Mouse (Mus musculus): ENCODE measurements around the gene Dido1. TPM values are rescaled to one million over a fixed set of nuclear protein-coding genes. Genes with fewer than 3 reads are reported as not detected.
"Not testable (repeated sequence)": the region's sequence is repeated elsewhere in the genome, so short reads cannot be mapped to it uniquely, and the experiment has no call there.

The Dido1 gene
- polyA plus RNA-seq, 1 experiment from 2014 or later: 31.9 TPM

DNA sequence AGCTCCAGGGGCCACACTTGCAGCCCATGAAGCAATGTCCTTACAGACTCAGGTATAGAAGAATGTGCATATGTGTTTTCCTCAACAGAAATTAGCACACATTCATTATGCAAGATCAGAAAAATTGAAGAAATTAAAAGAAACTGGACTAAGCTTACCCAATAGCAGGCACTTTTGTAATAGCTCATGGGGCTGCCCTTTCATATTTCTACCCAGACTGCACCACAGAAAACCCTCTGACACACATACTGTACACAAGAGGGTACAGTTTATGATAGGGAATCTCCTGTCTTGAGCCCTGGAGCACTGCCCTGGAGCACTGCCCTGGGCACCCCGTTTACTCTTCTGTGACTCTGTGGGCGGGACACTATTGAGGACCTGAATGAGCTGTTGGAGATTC, 28.2 kb upstream of the Dido1 start:
- no peaks in the 10 kb centered on the region for H3K36me3 ChIP-seq
- H3K27me3 ChIP-seq (ENCODE audit: insufficient read depth, poor library complexity, severe bottlenecking): no peaks in the 10 kb centered on the region
- 78% methylated on average over 2 of the region's 2 CpGs for WGBS
- no peak overlapping the region for H3K27ac ChIP-seq
- H3K9me3 ChIP-seq: no peaks in the 10 kb centered on the region
- DNase-seq (ENCODE audit: low spot score): no peak
- no peak overlapping the region for H3K4me3 ChIP-seq
- no peaks in the 10 kb centered on the region for H3K4me1 ChIP-seq (replicated peaks)

DNA sequence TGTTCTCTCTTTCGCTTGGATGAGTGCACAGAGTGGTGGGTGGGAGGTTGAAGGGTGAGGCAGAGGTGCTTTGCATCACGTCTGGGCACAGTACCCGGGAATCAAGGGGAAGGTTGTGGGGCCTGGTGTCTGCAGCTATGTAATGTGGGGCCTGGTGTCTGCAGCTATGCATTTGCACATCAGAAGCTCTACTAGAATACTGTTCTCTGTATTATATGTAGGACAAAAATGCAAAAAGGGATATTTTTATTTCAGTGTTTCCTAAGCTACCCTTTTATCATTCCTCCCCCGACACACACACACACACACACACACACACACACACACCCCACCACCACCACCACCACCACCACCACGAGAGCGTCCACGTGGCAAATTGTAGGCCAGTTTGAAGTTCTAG, 25.4 kb upstream of the Dido1 start:
- no peak for DNase-seq (ENCODE audit: low spot score)
- H3K4me3 ChIP-seq: no peak overlapping the region
- H3K4me1 ChIP-seq (replicated peaks): no peaks in the 10 kb centered on the region
- WGBS: 80% methylated on average over 7 of the region's 7 CpGs
- H3K9me3 ChIP-seq: no peaks in the 10 kb centered on the region
- no peaks in the 10 kb centered on the region for H3K27me3 ChIP-seq (ENCODE audit: insufficient read depth, poor library complexity, severe bottlenecking)
- no peak overlapping the region for H3K27ac ChIP-seq
- no peaks in the 10 kb centered on the region for H3K36me3 ChIP-seq

DNA sequence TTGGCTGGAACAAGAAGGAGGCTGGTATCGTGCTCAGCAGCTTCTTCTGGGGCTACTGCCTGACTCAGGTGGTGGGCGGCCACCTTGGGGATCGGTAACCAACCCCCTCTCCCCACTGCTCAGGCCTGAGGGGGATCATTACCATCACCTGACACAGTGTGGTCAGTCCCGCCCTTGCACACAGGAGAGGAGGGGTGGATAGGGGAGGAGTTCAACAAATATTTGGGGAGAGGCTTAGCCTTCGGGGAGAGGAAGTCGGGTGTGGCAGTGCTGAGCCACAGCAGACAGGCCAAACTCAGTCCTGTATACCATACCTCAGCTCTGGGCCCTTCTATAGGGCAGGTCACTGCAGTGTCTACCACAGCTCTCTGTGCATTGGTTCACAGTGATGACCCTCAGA, 22.2 kb upstream of the Dido1 start:
- no peaks in the 10 kb centered on the region for H3K36me3 ChIP-seq
- no peaks in the 10 kb centered on the region for H3K9me3 ChIP-seq
- no peaks in the 10 kb centered on the region for H3K27me3 ChIP-seq (ENCODE audit: insufficient read depth, poor library complexity, severe bottlenecking)
- 76% methylated on average over 6 of the region's 6 CpGs for WGBS
- H3K4me3 ChIP-seq: no peak overlapping the region
- DNase-seq (ENCODE audit: low spot score): no peak
- H3K27ac ChIP-seq: no peak overlapping the region
- peaks cover 14% of the 10 kb centered on the region; the same call in 1 of the 2 replicates for H3K4me1 ChIP-seq (replicated peaks)

DNA sequence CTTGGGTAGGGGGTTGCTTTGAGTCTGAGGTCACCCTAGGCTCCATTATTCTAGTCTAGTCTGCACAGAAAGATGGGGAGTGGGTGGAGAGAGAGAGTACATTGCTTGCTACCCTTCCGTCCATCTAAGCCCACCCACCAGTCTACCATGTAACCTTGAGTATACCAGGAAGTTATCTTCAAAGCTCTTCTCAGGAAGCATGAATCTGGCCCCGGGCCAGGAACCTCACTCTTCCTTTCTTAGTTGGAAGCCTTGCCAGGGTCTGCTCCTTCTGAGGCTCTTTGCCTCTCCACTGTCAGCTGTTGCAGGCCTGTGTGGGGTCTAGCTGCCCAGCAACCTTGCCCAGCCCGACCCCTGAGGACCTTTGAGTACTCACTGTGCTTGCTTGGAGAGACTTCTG, 21.2 kb upstream of the Dido1 start:
- 85% methylated on average over 3 of the region's 3 CpGs for WGBS
- Histone ChIP-seq H3K27ac (no peak overlapping the region), H3K27me3 (ENCODE audit: insufficient read depth, poor library complexity, severe bottlenecking) (no peaks in the 10 kb centered on the region), H3K4me1 (replicated peaks) (peaks cover 14% of the 10 kb centered on the region; the same call in 1 of the 2 replicates), H3K9me3 (no peaks in the 10 kb centered on the region), H3K36me3 (no peaks in the 10 kb centered on the region), H3K4me3 (no peak overlapping the region)
- no peak for DNase-seq (ENCODE audit: low spot score)

DNA sequence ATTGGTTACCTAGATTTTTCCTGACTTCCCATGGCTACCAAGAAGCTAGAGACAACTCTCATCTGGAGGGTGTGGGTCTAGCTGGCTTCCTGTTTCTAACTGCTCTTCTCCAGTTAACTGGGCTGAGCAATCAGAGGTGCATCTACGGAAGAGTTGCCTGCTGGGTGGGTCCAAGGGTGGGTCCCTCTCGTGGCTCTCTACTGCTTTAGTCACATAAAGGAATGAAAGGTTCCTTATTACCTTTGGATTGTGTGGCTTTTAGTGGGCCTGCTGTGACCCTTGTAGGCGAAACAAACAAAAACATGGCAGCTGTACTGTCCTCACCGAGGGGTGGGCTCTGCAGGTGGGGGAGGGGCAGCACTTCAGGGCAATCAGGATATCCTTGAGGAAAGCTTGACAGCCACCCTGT, 17.8 kb upstream of the Dido1 start:
- DNase-seq (ENCODE audit: low spot score): no peak
- Histone ChIP-seq H3K27ac (no peak overlapping the region), H3K4me1 (replicated peaks) (peaks cover 26% of the 10 kb centered on the region), H3K36me3 (peaks cover 16% of the 10 kb centered on the region), H3K4me3 (no peak overlapping the region), H3K9me3 (no peaks in the 10 kb centered on the region), H3K27me3 (ENCODE audit: insufficient read depth, poor library complexity, severe bottlenecking) (0 out of 2 replicates have a peak, but pooled peaks cover 4% of the 10 kb centered on the region)
- WGBS: 59% methylated on average over 4 of the region's 4 CpGs

DNA sequence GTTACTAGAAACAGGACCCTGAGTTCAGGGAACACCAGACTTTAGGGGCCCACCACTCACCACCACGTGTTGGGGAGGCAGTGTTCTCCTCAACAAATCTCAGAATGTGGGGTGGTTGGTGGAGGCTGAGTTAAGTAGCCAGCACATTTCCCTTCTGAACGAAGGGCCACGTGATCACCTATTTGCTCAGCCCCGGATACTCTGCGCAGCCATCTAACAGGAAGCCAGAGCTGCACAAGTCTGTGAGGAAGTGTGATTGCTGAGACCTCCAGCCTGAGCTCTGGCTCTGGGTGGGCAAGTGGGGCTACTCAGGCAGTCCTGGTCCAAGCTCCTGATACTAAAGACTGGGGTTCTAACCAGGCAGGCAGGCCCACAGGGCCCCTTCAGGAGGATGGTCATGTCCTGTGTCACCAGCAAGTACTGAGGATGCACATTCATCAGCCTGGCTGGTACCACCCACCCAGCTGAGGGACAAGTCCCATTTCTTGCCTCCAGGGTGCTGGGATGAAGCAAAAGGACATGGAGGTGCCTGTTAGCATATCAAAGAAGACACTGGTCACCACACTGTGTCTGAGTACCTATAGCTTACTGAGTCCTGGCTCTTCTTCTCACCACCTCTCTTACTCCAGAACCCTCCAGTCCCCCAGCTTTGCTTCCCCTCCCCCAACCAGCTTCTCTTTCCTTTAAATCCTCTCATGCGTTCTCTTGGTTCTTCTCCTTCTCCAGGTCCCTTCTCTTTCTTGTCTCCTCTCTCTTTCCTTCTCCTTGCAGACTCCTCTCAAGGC, 17.1 kb upstream of the Dido1 start:
- Histone ChIP-seq H3K36me3 (peaks cover 24% of the 10 kb centered on the region), H3K4me3 (no peak overlapping the region), H3K4me1 (replicated peaks) (peaks cover 26% of the 10 kb centered on the region), H3K27ac (no peak overlapping the region; the same call in 1 of the 2 replicates), H3K9me3 (no peaks in the 10 kb centered on the region), H3K27me3 (ENCODE audit: insufficient read depth, poor library complexity, severe bottlenecking) (0 out of 2 replicates have a peak, but pooled peaks cover 4% of the 10 kb centered on the region)
- WGBS: 74% methylated on average over 6 of the region's 6 CpGs
- no peak for DNase-seq (ENCODE audit: low spot score)

DNA sequence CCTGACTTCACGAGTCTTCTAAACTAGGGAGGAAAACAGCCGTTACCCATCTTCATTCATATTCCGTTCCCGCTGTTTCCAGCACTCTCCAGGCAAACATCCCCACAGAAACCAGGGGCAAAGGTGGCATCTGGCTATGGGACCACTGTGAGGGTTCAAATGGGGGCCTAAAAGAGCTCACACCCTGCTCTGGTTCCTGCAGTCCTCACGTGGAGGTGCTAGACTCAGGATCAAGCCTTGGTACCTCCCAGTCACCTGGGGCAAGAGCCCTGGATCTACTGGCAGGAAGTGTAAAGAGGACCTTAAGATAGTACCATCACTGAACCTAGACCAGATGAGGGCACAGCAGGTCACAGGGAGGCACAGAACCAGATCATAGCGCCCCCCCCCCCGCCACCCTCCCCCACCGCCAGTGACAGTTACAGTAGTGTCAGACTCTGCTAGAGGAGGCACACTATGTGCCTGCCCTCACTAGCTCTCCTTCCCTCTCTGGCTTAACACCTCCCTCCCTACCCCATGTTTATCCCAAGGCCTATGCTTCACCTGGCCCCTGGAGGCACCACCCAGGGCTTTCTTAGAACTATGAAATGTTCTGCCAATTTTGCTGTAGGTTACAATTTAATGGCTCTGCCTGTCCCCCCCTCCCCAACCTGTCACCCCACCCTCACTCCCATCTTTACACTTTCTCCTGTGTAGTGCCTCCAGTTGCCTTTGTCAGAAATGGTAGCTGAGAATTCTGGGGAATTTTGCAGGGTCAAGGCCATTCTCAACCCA, 16.2 kb upstream of the Dido1 start:
- Histone ChIP-seq H3K36me3 (peaks cover 32% of the 10 kb centered on the region), H3K27ac (no peak overlapping the region), H3K4me3 (no peak overlapping the region), H3K27me3 (ENCODE audit: insufficient read depth, poor library complexity, severe bottlenecking) (0 out of 2 replicates have a peak, but pooled peaks cover 4% of the 10 kb centered on the region), H3K4me1 (replicated peaks) (peaks cover 26% of the 10 kb centered on the region), H3K9me3 (no peaks in the 10 kb centered on the region)
- no peak for DNase-seq (ENCODE audit: low spot score)
- 37% methylated on average over 8 of the region's 8 CpGs for WGBS

DNA sequence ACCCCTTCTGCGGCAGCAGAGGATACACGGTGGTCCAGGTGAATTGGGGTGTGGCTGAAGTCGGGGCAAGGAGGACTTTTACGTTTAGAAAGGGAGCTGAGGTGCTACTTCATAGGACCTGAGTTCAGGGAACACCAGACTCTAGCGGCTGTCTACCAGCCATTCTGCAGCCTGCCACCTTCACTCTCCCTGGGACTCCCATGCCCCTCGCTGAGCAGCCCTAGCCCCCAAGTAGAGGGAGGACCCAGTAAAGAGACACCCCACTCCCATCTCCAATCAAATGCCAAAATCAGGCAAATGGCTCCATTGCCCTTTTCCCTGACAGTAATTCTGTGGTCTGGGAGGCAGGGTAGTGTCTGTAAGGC, 15.6 kb upstream of the Dido1 start:
- H3K4me1 ChIP-seq (replicated peaks): peaks cover 26% of the 10 kb centered on the region
- WGBS: 8% methylated on average over 6 of the region's 6 CpGs
- no peak for DNase-seq (ENCODE audit: low spot score)
- 0 out of 2 replicates have a peak overlapping the region, but pooled peaks have one; percentile 4 for H3K4me3 ChIP-seq
- H3K9me3 ChIP-seq: no peaks in the 10 kb centered on the region
- H3K36me3 ChIP-seq: peaks cover 38% of the 10 kb centered on the region
- no peak overlapping the region for H3K27ac ChIP-seq
- H3K27me3 ChIP-seq (ENCODE audit: insufficient read depth, poor library complexity, severe bottlenecking): 0 out of 2 replicates have a peak, but pooled peaks cover 4% of the 10 kb centered on the region

DNA sequence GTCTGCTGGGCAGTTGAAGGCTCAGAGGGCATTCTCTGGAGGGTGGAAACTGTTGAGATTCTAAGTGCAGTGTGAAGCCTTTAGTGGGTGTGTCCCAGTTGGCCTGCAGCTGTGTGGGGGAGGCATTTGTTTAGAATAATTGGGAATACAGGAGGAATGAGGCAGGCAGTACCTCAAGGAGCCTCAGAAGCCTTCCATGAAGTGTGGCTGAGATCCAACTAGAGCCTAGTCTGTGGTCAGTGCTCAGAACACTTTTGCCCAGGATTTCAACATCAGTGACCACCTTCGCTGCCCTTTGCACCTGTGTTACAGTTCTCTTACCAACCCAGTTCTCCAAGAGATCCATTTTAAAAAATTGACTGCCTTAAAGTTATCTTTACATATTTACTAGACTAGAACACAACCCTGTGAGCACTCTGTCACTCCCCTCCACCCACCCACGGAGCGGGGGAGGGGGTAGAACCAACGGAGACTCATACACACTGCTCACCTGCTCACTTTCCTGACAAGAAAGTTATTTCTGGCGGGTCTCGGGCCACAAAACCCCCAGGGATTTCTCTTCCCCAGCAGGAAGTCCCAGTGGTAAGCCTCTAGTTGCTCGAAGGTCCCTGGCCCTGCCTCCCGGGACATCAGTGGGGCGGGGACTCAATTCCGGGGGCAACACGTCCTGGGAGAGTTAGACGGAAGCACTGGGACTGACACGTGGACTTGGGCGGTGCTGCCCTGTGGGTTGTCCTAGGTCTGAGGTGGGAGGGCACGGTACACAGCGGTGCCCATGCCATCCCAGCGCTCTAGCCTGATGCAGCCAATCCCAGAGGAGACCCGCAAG, 15.0 kb upstream of the Dido1 start, which contains the start of gene Slc17a9:
Gene Slc17a9, plus strand, starts transcription at position 679 of the 829 bp plus-strand sequence.
- no peaks in the 10 kb centered on the region for H3K9me3 ChIP-seq
- peaks cover 26% of the 10 kb centered on the region for H3K4me1 ChIP-seq (replicated peaks)
- no peak within 1 kb of the TSS for H3K27ac ChIP-seq
- peak; percentile 6 for DNase-seq (ENCODE audit: low spot score)
- 5% methylated on average over 18 of the region's 18 CpGs for WGBS
- H3K36me3 ChIP-seq: peaks cover 44% of the 10 kb centered on the region
- 0 out of 2 replicates have a peak within 1 kb of the TSS, but pooled peaks have one; percentile 4 for H3K4me3 ChIP-seq
- H3K27me3 ChIP-seq (ENCODE audit: insufficient read depth, poor library complexity, severe bottlenecking): 0 out of 2 replicates have a peak, but pooled peaks cover 4% of the 10 kb centered on the region

DNA sequence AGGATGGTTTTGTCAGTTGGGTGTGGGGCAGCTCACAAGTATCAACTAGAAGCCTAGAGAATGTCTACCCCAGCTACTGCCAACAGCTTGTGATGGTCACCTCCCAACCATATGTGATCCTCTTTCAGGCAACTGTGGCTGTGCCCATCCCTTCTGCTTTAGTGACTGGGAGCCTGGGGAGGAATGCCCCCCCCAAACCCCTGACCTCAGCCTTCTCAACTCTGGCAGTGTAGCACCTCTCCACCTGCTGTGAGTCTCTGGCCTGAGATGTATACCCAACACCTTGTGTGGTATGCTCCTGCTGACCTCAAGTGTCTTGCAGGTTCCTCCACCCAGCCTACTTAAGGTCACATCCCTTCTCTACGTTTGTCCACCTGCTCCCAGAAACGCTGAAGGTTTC, 14.1 kb upstream of the Dido1 start:
- H3K4me1 ChIP-seq (replicated peaks): peaks cover 26% of the 10 kb centered on the region
- no peak overlapping the region for H3K4me3 ChIP-seq
- no peaks in the 10 kb centered on the region for H3K9me3 ChIP-seq
- peaks cover 54% of the 10 kb centered on the region for H3K36me3 ChIP-seq
- DNase-seq (ENCODE audit: low spot score): no peak
- H3K27me3 ChIP-seq (ENCODE audit: insufficient read depth, poor library complexity, severe bottlenecking): 0 out of 2 replicates have a peak, but pooled peaks cover 4% of the 10 kb centered on the region
- H3K27ac ChIP-seq: no peak overlapping the region
- 77% methylated on average over 2 of the region's 2 CpGs for WGBS

DNA sequence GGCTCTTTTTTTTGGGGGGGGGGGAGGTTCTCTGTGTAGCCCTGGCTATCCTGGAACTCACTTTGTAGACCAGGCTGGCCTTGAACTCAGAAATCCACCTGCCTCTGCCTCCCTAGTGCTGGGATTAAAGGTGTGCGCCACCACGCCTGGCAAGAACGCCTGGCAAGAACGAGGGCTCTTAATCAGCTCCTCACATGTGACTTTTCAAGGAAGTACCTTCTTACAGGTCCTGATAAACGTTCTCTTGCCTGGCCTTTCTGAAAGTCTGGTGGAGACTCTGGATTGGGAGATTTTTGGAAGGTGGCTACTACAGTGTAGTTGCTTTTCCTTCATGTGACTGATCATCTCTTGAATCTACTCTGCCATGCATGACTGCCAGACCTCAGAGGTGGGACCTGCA, 12.9 kb upstream of the Dido1 start:
- not testable (repeated sequence) for H3K27ac ChIP-seq; H3K9me3 ChIP-seq; H3K4me3 ChIP-seq; DNase-seq (ENCODE audit: low spot score); H3K27me3 ChIP-seq (ENCODE audit: insufficient read depth, poor library complexity, severe bottlenecking)
- H3K36me3 ChIP-seq: peaks cover 65% of the 10 kb centered on the region
- H3K4me1 ChIP-seq (replicated peaks): peaks cover 16% of the 10 kb centered on the region
- 93% methylated on average over 5 of the region's 5 CpGs for WGBS

DNA sequence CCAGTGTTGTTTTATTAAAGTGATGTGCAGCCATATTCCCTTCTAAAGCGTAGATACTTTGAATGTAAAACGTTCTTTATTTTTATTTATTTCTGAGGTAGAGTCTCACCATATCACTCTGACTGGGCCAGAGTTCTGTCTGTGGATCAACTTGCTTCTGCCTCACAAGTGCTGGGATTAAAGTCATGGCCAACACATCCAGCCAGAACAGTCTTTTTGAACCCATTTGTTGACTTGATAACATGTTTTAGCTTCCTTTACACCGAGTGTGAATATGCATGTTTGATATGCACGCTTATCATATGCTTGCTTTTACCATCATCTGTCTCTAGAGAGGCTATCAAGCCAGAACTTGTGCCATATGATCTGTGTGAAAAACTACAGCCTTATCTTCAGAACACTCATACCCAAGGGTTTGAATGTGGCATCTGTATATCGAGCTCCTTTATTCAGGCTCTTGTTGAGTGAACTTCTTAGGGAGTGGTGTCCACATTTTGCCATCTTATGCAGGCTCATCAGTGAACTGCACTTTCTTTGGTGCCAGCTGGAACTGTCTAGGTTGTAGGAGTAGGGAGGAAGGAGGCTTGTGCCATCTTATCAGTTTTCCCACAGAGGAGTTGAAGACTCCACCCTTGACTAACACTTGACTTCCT, 2.4 kb upstream of the Dido1 start:
- Histone ChIP-seq H3K36me3 (peaks cover 46% of the 10 kb centered on the region), H3K9me3 (no peaks in the 10 kb centered on the region)
- 92% methylated on average over 5 of the region's 5 CpGs for WGBS

More for the DNA sequence above, 2.4 kb upstream of the Dido1 start:
- no peak overlapping the region for H3K27ac ChIP-seq
- no peaks in the 10 kb centered on the region for H3K27me3 ChIP-seq (ENCODE audit: insufficient read depth, poor library complexity, severe bottlenecking)
- no peak for DNase-seq (ENCODE audit: low spot score)
- H3K4me3 ChIP-seq: no peak overlapping the region
- peaks cover 21% of the 10 kb centered on the region for H3K4me1 ChIP-seq (replicated peaks)
